Mouse (Mus musculus) hindbrain, postnatal 0 days (tissue): ENCODE results near the gene Mapk10. TPM values are rescaled to one million over a fixed set of nuclear protein-coding genes. Genes with fewer than 3 reads are reported as not detected.

Source experiments
- ATAC-seq: fragments of 200-750 bp; cut with Nextera tagmentation; 2 replicates; pipeline ENCODE4 v1.8.0; 2017; ENCODE audit warnings: mild to moderate bottlenecking, moderate TSS enrichment, moderate library complexity
- DNase-seq: peaks from one replicate; pipeline ENCODE4 v3.0.0-alpha.2; 2015; ENCODE audit warnings: low spot score
- H3K27ac ChIP-seq: fragments of 300-500 bp; sonication (generic); 2 replicates; pipeline ENCODE4 v1.5.1; 2014; ENCODE audit warnings: mild to moderate bottlenecking
- H3K27me3 ChIP-seq: fragments of 300-500 bp; sonication (generic); 2 replicates; pipeline ENCODE4 v1.6.1; 2014; ENCODE audit warnings: low read length, mixed read lengths; ENCODE audit not compliant: insufficient read depth
- H3K36me3 ChIP-seq: fragments of 300-500 bp; sonication (generic); 2 replicates; pipeline ENCODE4 v1.6.1; 2014; ENCODE audit warnings: low read length, mixed read lengths; ENCODE audit not compliant: insufficient read depth
- H3K4me1 ChIP-seq: fragments of 300-500 bp; sonication (generic); 2 replicates; pipeline ENCODE4 v1.6.1; 2014; ENCODE audit warnings: antibody characterized with exemption, low read length, mixed read lengths; ENCODE audit not compliant: insufficient read depth
- H3K4me2 ChIP-seq: fragments of 300-500 bp; sonication (generic); 2 replicates; pipeline ENCODE4 v1.6.1; 2014; ENCODE audit warnings: low read depth, mild to moderate bottlenecking, low read length, moderate library complexity, mixed read lengths
- H3K4me3 ChIP-seq: fragments of 300-500 bp; sonication (generic); 2 replicates; pipeline ENCODE4 v1.5.1; 2014; ENCODE audit warnings: low read length
- H3K9ac ChIP-seq: fragments of 300-500 bp; sonication (generic); replicated peaks from 2 replicates; pipeline ENCODE4 v1.6.1; 2014; ENCODE audit warnings: mild to moderate bottlenecking, low read length, moderate library complexity, mixed read lengths
- H3K9me3 ChIP-seq: fragments of 300-500 bp; sonication (generic); 2 replicates; pipeline ENCODE4 v1.6.1; 2016; ENCODE audit warnings: low read length, mixed read lengths
- CTCF ChIP-seq: IDR thresholded peaks from 2 replicates; pipeline ENCODE4 v1.5.1; 2016; ENCODE audit warnings: antibody characterized with exemption, control low read depth, low read depth
- WGBS: fragments of 180-500 bp; shearing (Covaris S2); extraction: QIAGEN DNeasy Blood & Tissue Kit; methylation state at CpG from one replicate; pipeline ENCODE4 v1.1.7; 2014; 5-methylcytosine and 5-hydroxymethylcytosine counted together
- polyA plus RNA-seq: library from polyadenylated mRNA; unstranded; fragments of >200 nt; fragmentation: Nextera tagmentation; extraction: Ambion mirVana; gene quantifications from 2 replicates; pipeline ENCODE4 v1.2.1, GENCODE M21; 2015
- total RNA-seq: library from RNA; depleted of rRNA; stranded (reverse); fragments of >200 nt; gene quantifications from 2 replicates; pipeline ENCODE4 v1.2.3, GENCODE M21; 2014

Mapk10 gene
- total and polyA plus RNA-seq, 2 experiments from 2014 or later, result 80.1 to 108 TPM

- Histone ChIP-seq H3K4me3 (no peak overlapping the region), H3K9ac (no peak overlapping the region), H3K27me3 (no peaks in the 10 kb centered on the region), H3K9me3 (no peaks in the 10 kb centered on the region), H3K27ac (no peak overlapping the region), H3K36me3 (no peaks in the 10 kb centered on the region), H3K4me2 (no peak overlapping the region), H3K4me1 (no peaks in the 10 kb centered on the region)
- 92% methylated on average over 1 of the region's 1 CpGs for WGBS
- no peak for TF ChIP-seq CTCF
- ATAC-seq (no peak), DNase-seq (no peak)
Measured at GRCm38 (mm10) chr5:103109409-103109808, 101.7 kb downstream of the Mapk10 start.

GRCm38 (mm10) chr5:103105441-103106414, 105.4 kb downstream of the Mapk10 start:
- no peaks in the 10 kb centered on the region for H3K9me3 ChIP-seq
- no peak overlapping the region for H3K4me3 ChIP-seq
- 68% methylated on average over 10 of the region's 10 CpGs for WGBS
- ATAC-seq (no peak), DNase-seq (peak; percentile 56)
- no peaks in the 10 kb centered on the region for H3K27me3 ChIP-seq
- no peak for TF ChIP-seq CTCF
- H3K4me1 ChIP-seq, result no peaks in the 10 kb centered on the region; the same call in 1 of the 2 replicates
- H3K27ac ChIP-seq, result no peak overlapping the region
- H3K36me3 ChIP-seq, result no peaks in the 10 kb centered on the region
- H3K4me2 ChIP-seq, result no peak overlapping the region
- no peak overlapping the region for H3K9ac ChIP-seq

GRCm38 (mm10) chr5:103104082-103104481, 107.1 kb downstream of the Mapk10 start:
- no peak overlapping the region for H3K4me3 ChIP-seq
- no peak for TF ChIP-seq CTCF
- H3K9ac ChIP-seq, result no peak overlapping the region
- no peak overlapping the region for H3K4me2 ChIP-seq
- H3K27me3 ChIP-seq, result no peaks in the 10 kb centered on the region
- H3K36me3 ChIP-seq, result no peaks in the 10 kb centered on the region
- DNase-seq (no peak), ATAC-seq (no peak)
- no peaks in the 10 kb centered on the region for H3K9me3 ChIP-seq
- no peak overlapping the region for H3K27ac ChIP-seq
- 53% methylated on average over 5 of the region's 5 CpGs for WGBS
- H3K4me1 ChIP-seq, result no peaks in the 10 kb centered on the region; the same call in 1 of the 2 replicates

GRCm38 (mm10) chr5:103102876-103103393, 108.2 kb downstream of the Mapk10 start:
- Histone ChIP-seq H3K4me3 (no peak overlapping the region), H3K36me3 (no peaks in the 10 kb centered on the region), H3K9me3 (no peaks in the 10 kb centered on the region), H3K4me2 (no peak overlapping the region), H3K27ac (no peak overlapping the region), H3K27me3 (no peaks in the 10 kb centered on the region), H3K4me1 (no peaks in the 10 kb centered on the region; the same call in 1 of the 2 replicates), H3K9ac (no peak overlapping the region)
- 63% methylated on average over 5 of the region's 5 CpGs for WGBS
- no peak for TF ChIP-seq CTCF
- ATAC-seq, result no peak
- DNase-seq, result no peak

GRCm38 (mm10) chr5:103102176-103102575, 109.0 kb downstream of the Mapk10 start:
- no peak for TF ChIP-seq CTCF
- Histone ChIP-seq H3K9me3 (no peaks in the 10 kb centered on the region), H3K4me2 (no peak overlapping the region), H3K36me3 (no peaks in the 10 kb centered on the region), H3K9ac (no peak overlapping the region), H3K4me1 (no peaks in the 10 kb centered on the region; the same call in 1 of the 2 replicates), H3K27ac (no peak overlapping the region), H3K27me3 (no peaks in the 10 kb centered on the region), H3K4me3 (no peak overlapping the region)
- 50% methylated on average over 1 of the region's 1 CpGs for WGBS
- ATAC-seq, result no peak
- no peak for DNase-seq

GRCm38 (mm10) chr5:103094166-103094565, 117.0 kb downstream of the Mapk10 start:
- Histone ChIP-seq H3K27me3 (no peaks in the 10 kb centered on the region), H3K4me3 (no peak overlapping the region), H3K36me3 (no peaks in the 10 kb centered on the region), H3K4me1 (no peaks in the 10 kb centered on the region), H3K4me2 (no peak overlapping the region), H3K9me3 (no peaks in the 10 kb centered on the region), H3K27ac (no peak overlapping the region), H3K9ac (no peak overlapping the region)
- TF ChIP-seq CTCF, result no peak
- ATAC-seq, result no peak
- 94% methylated on average over 2 of the region's 2 CpGs for WGBS
- DNase-seq, result no peak
